In the genomic region with DNA sequence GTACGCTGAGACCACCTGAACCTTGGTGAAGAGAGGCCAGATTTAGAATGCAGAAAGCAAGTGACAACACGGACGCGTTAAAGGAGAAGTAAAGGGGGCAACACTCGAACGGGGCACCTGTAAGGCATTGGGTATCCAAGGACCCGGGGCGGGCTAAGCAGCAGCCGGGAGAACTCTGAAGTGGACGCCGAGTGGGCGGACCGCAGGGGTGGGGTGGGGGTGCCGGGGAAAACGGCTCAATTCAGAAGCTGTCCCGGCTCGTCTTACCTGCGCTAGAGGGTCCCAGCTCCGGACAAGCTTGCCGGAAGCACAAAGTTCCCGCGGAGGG, we compare ENCODE assay signal across 8 mouse cellular contexts. TPM values are rescaled to one million over a fixed set of nuclear protein-coding genes. Genes with fewer than 3 reads are reported as not detected.
DNase-seq lines count a peak whose midpoint lies in the region; ATAC-seq lines count a peak whose summit lies in the region.

No protein-coding gene starts in this region.

- peaks cover 28% of the 10 kb centered on the region for H3K4me1 ChIP-seq in lung, embryonic 15.5 days
- peaks cover 20% of the 10 kb centered on the region for H3K4me1 ChIP-seq in limb, embryonic 10.5 days
- peaks cover 19% of the 10 kb centered on the region for H3K4me1 ChIP-seq in neural tube, embryonic 14.5 days (ENCODE audit: control insufficient read depth, insufficient read depth, low read length)

- peak overlapping the region; percentile 80; the same call in 1 of the 2 replicates for H3K27ac ChIP-seq in lung, embryonic 15.5 days
- peak overlapping the region; percentile 96 for H3K27ac ChIP-seq in limb, embryonic 10.5 days
- H3K27ac ChIP-seq in neural tube, embryonic 14.5 days (ENCODE audit: low read depth, low read length): peak overlapping the region; percentile 66

- WGBS in lung, embryonic 15.5 days: under 1% methylated on average over 22 of the region's 22 CpGs
- under 1% methylated on average over 22 of the region's 22 CpGs for WGBS in limb, embryonic 10.5 days
- WGBS in neural tube, embryonic 14.5 days: under 1% methylated on average over 21 of the region's 22 CpGs

- intact Hi-C loops in left cerebral cortex, postnatal 36 days (cut with DNase I): loop anchor here (5.0 kb wide), 1 partner anchor 82 kb away; a partner anchor contains a TSS

- no peaks in the 10 kb centered on the region for H3K9me3 ChIP-seq in lung, embryonic 15.5 days
- no peaks in the 10 kb centered on the region for H3K9me3 ChIP-seq in limb, embryonic 10.5 days (replicated peaks)
- H3K9me3 ChIP-seq in neural tube, embryonic 14.5 days (ENCODE audit: control insufficient read depth, low read length): no peaks in the 10 kb centered on the region

- peak overlapping the region; percentile 63 for H3K4me3 ChIP-seq in lung, embryonic 15.5 days
- H3K4me3 ChIP-seq in limb, embryonic 10.5 days: peak overlapping the region; percentile 82
- H3K4me3 ChIP-seq in neural tube, embryonic 14.5 days (ENCODE audit: low read depth, low read length): peak overlapping the region; percentile 92

- H3K27me3 ChIP-seq in lung, embryonic 15.5 days: no peaks in the 10 kb centered on the region
- H3K27me3 ChIP-seq in limb, embryonic 10.5 days (ENCODE audit: low read depth, poor library complexity, severe bottlenecking): no peaks in the 10 kb centered on the region
- H3K27me3 ChIP-seq in neural tube, embryonic 14.5 days (ENCODE audit: control insufficient read depth, insufficient read depth, low read length): no peaks in the 10 kb centered on the region

- peak; percentile 75; the same call in 1 of the 2 replicates for ATAC-seq in lung, embryonic 15.5 days (ENCODE audit: borderline replicate concordance, extremely low read depth, low FRiP score, low TSS enrichment)
- peak; percentile 25 for ATAC-seq in erythroblast, adult 5-6 weeks (replicated peaks; ENCODE audit: low FRiP score, poor library complexity, severe bottlenecking)
- ATAC-seq in neural tube, embryonic 14.5 days (ENCODE audit: low read depth): no peak; the same call in 1 of the 2 replicates

- peak overlapping the region; percentile 77 for H3K9ac ChIP-seq in lung, embryonic 15.5 days
- H3K9ac ChIP-seq in neural tube, embryonic 14.5 days (replicated peaks; ENCODE audit: low read depth, low read length): peak overlapping the region; percentile 67

- H3K4me2 ChIP-seq in lung, embryonic 15.5 days: peak overlapping the region; percentile 75
- H3K4me2 ChIP-seq in neural tube, embryonic 14.5 days (ENCODE audit: low read depth, low read length): peak overlapping the region; percentile 83

- peaks cover 3% of the 10 kb centered on the region; the same call in 1 of the 2 replicates for H3K36me3 ChIP-seq in lung, embryonic 15.5 days
- peaks cover 47% of the 10 kb centered on the region for H3K36me3 ChIP-seq in limb, embryonic 10.5 days
- no peaks in the 10 kb centered on the region for H3K36me3 ChIP-seq in neural tube, embryonic 14.5 days (ENCODE audit: control insufficient read depth, insufficient read depth, low read length)

- DNase-seq in lung, postnatal 4 days: no peak
- no peak for DNase-seq in limb, embryonic 10.5 days (ENCODE audit: low spot score)
- DNase-seq in layer of hippocampus, postnatal 10 days (ENCODE audit: low spot score in 2 of 2): no peak
- no peak for DNase-seq in frontal cortex, postnatal 25 days (ENCODE audit: low spot score in 2 of 2)
- no peak for DNase-seq in left cerebral cortex, postnatal 36 days (ENCODE audit: low spot score in 2 of 2)

RNA-seq across cellular contexts. Expression of a gene that starts 0.5 kb away (rescaled TPM):
- 66.9 and 69.5 TPM in 2 replicates for polyA plus RNA-seq in lung, embryonic 15.5 days (2015; fragmentation: Nextera tagmentation; extraction: Ambion mirVana)
- 12.1 and 15.4 TPM in 2 replicates for total RNA-seq in erythroblast, adult 5-6 weeks (2015; ENCODE audit: low replicate concordance)
- 15.9 and 28.2 TPM in 2 replicates for total RNA-seq in erythroblast, adult 5-6 weeks (2017; ENCODE audit: low replicate concordance)
- polyA plus RNA-seq in limb, embryonic 10.5 days (2016; fragmentation: Nextera tagmentation; extraction: Ambion mirVana): 116 and 121 TPM in 2 replicates
- 48.6 and 52.9 TPM in 2 replicates for polyA plus RNA-seq in neural tube, embryonic 14.5 days (2014; fragmentation: Nextera tagmentation; extraction: Ambion mirVana)
- 10 to 100 TPM; 37.2 to 38.1 TPM for total RNA-seq in layer of hippocampus, postnatal 10 days (2021)
- total RNA-seq in left cerebral cortex, postnatal 36 days (2021): 10 to 100 TPM; 24.9 to 28.0 TPM

RNA-seq across cellular contexts. Expression of a gene that starts 37.3 kb away (rescaled TPM):
- 0.68 and 0.80 TPM in 2 replicates for polyA plus RNA-seq in lung, embryonic 15.5 days (2015; fragmentation: Nextera tagmentation; extraction: Ambion mirVana)
- total RNA-seq in erythroblast, adult 5-6 weeks (2015; ENCODE audit: low replicate concordance): not detected in 2 replicates
- total RNA-seq in erythroblast, adult 5-6 weeks (2017; ENCODE audit: low replicate concordance): 1.4 TPM in 1 of 2 replicates, not detected in the other
- 0.08 and 0.95 TPM in 2 replicates for polyA plus RNA-seq in limb, embryonic 10.5 days (2016; fragmentation: Nextera tagmentation; extraction: Ambion mirVana)
- polyA plus RNA-seq in neural tube, embryonic 14.5 days (2014; fragmentation: Nextera tagmentation; extraction: Ambion mirVana): 7.5 and 11.9 TPM in 2 replicates
- total RNA-seq in layer of hippocampus, postnatal 10 days (2021): 10 to 100 TPM; 15.1 to 17.3 TPM
- total RNA-seq in left cerebral cortex, postnatal 36 days (2021): 10 to 100 TPM; 12.0 to 17.3 TPM

RNA-seq across cellular contexts. Expression of a gene that starts 38.7 kb away (rescaled TPM):
- 30.9 and 31.0 TPM in 2 replicates for polyA plus RNA-seq in lung, embryonic 15.5 days (2015; fragmentation: Nextera tagmentation; extraction: Ambion mirVana)
- total RNA-seq in erythroblast, adult 5-6 weeks (2015; ENCODE audit: low replicate concordance): 7.1 and 9.8 TPM in 2 replicates
- total RNA-seq in erythroblast, adult 5-6 weeks (2017; ENCODE audit: low replicate concordance): 12.4 and 28.7 TPM in 2 replicates
- 45.5 and 50.3 TPM in 2 replicates for polyA plus RNA-seq in limb, embryonic 10.5 days (2016; fragmentation: Nextera tagmentation; extraction: Ambion mirVana)
- polyA plus RNA-seq in neural tube, embryonic 14.5 days (2014; fragmentation: Nextera tagmentation; extraction: Ambion mirVana): 27.9 and 28.3 TPM in 2 replicates
- total RNA-seq in layer of hippocampus, postnatal 10 days (2021): 10 to 100 TPM; 18.1 to 21.9 TPM
- 10 to 100 TPM; 21.5 to 24.5 TPM for total RNA-seq in left cerebral cortex, postnatal 36 days (2021)

Comparison
In these comparisons a context has a peak if more than half of its experiments do, and no peak if none do; other contexts are left out.
1. RNA of a gene that starts 37.3 kb away (total RNA-seq): 15.1 to 17.3 TPM in layer of hippocampus, postnatal 10 days and 12.0 to 17.3 TPM in left cerebral cortex, postnatal 36 days; 1.4 TPM in erythroblast, adult 5-6 weeks; every median in the first group is over 4 times any median in the second.
2. Peak in every context shown above with its lines, with median percentiles within 50 percentile points of each other: H3K27ac ChIP-seq and H3K4me3 ChIP-seq.